Mouse (Mus musculus) splenic B cell, adult 2 months (primary cell): ENCODE results near the gene Bbs9.
A peak's percentile ranks its signal among the peaks of the same experiment; 100 is the strongest.

Source experiments
- DNase-seq: peaks from one replicate; pipeline ENCODE4 v3.0.0-alpha.2; 2011; ENCODE audit warnings: low read depth, low spot score
- H3K27me3 ChIP-seq: 2 replicates; pipeline ENCODE4 v1.6.1; 2012; ENCODE audit warnings: mild to moderate bottlenecking, low read length, moderate library complexity, mixed read lengths; ENCODE audit not compliant: control insufficient read depth, poor library complexity, insufficient read depth, severe bottlenecking
- H3K36me3 ChIP-seq: 2 replicates; pipeline ENCODE4 v1.6.1; 2012; ENCODE audit warnings: mild to moderate bottlenecking, low read length, moderate library complexity, mixed read lengths; ENCODE audit not compliant: control insufficient read depth, poor library complexity, insufficient read depth, severe bottlenecking

The Bbs9 gene

DNA sequence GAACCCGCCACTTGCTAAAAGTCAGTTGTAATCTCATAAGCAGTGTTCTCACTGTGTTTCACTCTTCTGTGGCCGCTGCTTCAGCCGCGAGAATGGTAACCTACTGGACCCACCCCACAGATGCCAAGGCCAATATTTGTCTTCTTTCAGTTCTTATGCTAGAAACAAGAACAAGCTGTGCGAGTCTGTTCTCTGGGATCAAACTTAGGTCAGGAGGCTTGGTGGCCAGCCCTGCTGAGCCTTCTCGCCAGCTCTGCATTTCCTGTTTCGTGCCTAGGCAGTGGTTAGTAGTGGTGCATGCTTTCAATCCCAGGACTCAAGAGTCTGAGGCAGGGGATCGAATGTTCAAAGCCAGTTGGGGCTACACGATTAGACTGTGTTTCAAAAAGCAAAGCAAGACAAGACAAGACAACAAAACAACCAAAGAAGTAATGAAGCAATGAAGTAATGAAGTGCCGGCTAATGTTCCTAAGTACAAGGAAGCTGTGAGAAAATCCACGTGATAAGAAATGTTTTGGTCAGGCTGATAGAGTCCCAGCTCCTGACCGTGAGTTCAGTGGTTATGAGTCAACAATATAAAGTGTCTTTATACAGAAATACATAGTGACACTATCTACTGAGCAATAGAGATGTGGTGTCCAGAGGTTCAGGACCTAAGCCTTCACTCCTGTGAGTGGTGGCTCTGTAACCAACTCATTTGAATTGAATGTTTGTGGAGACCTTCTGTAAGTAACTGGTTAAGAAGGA, 9.2 kb downstream of the Bbs9 start:
- DNase-seq = no peak
- no peaks in the 10 kb centered on the region for H3K36me3 ChIP-seq
- no peaks in the 10 kb centered on the region for H3K27me3 ChIP-seq

DNA sequence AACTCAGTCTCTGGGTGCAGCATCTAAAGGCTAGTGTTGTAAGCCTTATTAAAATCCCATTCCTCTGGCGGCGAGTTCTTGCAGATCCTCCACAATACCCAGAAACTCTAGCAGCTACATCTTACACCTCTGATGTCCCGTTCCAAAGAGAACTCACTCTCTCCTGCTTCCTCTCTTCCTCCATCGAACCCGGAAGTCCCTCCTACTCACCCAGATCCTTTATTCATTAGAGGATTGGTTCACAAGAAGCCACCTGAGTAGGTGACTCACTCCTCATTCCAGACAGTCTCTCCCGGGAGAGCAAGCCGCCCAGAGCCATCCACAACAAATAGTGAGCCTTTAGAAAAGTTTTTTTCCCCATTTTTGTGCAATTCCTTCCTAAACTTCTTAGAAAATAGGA, 10.7 kb downstream of the Bbs9 start:
- Histone ChIP-seq H3K36me3 (no peaks in the 10 kb centered on the region), H3K27me3 (no peaks in the 10 kb centered on the region)
- no peak for DNase-seq

DNA sequence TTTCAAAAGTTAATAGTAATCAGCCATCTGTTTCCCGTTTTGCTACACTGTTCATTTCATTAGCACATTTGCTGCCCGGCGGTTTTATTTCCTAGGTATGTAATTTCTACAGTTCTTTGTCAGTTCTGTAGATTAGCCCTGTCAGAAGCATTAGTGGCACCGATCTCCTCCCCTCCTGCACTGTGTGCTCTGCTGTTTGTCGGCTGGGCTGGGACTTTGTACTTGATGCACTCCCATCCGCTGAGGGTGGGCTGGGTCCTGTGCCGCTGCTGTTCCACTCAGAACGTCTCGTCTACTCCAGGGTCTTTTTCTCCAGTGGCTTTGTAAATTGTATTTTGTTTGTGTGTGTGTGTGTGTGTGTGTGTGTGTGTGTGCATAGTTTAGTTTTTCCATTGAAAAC, 13.4 kb downstream of the Bbs9 start:
- H3K36me3 ChIP-seq = no peaks in the 10 kb centered on the region
- no peak for DNase-seq
- H3K27me3 ChIP-seq = no peaks in the 10 kb centered on the region

DNA sequence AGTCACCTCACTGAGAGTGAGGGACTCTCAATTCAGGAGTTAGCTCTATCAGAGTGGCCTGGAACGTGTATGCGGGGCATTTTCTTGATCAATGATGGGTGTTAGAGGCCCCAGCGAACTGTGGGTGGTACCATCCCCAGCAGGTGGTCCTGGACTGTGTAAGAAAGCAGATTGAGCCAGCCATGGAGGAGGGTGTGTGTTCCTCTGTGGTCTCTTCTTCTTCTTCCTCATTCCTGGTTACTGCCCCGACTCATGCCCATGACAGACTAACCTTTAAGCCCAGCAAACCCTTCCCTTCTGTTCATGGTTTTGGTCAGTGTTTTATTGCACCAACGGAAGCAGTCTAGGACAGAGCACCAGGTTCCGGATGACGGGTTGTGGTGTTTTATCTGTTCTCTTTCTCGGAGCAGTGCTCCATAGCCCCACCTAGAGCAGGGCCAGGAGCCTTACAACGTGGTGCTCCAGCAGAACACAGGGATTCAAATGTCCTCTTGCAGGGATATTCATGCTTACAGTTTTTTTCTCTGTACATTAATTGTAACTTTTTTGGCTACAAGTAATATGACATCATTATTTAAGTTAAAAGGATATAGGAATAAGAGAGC, 18.8 kb downstream of the Bbs9 start:
- Histone ChIP-seq H3K27me3 (no peaks in the 10 kb centered on the region), H3K36me3 (no peaks in the 10 kb centered on the region)
- no peak for DNase-seq

DNA sequence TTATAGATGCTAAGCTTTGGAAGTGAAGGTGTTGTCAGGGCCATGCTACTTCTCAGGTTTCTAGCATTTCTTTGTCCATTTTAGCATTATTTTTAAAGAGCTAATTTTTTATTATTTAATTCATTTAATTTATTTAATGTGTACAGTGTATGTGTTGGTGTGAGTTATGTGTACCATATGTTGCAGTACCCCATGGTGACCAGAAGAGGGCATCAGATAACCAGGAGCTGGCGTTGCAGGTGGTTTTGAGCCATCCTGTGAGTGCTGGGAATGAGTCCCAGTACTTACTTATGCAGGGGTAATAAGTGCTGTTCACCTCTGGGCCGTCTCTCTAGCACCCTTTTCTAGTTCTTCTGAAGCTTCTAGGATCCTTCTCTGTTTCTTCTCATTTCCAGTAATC, 19.6 kb downstream of the Bbs9 start:
- no peaks in the 10 kb centered on the region for H3K36me3 ChIP-seq
- DNase-seq = no peak
- no peaks in the 10 kb centered on the region for H3K27me3 ChIP-seq

DNA sequence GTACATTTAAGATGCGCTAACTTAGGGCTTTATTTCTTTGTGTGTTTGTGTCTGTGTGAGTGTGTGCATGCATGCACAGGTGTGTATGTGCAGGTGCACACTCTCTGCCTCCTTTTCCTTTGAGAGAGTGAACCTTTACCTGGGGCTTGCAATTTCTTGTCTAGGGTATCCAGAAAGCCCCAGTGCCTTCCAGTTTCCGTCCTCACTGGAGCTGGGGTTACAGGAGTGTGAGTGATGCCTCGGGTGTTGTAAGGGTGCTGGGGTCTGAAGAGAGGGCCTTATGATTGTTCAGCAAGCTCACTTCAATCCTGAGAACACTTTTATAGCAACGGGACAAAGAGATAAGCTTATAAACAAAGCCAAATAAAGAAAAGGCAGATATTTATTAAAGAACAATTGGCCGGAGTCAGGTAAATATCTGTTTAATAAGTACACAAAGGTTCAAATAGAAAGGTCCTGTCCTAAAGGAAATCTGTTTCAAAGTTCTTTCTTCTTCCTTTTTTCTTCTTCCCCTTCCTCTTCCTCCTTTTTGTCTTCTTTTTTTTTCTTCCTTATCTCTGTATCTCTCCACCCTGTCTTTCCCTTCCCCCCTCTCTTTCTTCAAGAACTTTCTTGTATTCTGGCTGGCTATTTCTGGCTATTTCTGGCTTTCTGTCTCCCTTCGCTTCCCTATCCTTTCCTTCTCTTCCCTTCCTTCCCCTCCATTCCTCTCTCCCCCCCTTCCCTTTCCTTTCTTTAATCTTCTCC, 21.7 kb downstream of the Bbs9 start:
- Histone ChIP-seq H3K27me3 (no peaks in the 10 kb centered on the region), H3K36me3 (no peaks in the 10 kb centered on the region)
- DNase-seq = no peak

- Histone ChIP-seq H3K27me3 (no peaks in the 10 kb centered on the region), H3K36me3 (no peaks in the 10 kb centered on the region; the same call in 1 of the 2 replicates)
- no peak for DNase-seq
These were observed 27.5 kb downstream of the Bbs9 start for GRCm38 (mm10) chr9:22502972-22503371.

DNA sequence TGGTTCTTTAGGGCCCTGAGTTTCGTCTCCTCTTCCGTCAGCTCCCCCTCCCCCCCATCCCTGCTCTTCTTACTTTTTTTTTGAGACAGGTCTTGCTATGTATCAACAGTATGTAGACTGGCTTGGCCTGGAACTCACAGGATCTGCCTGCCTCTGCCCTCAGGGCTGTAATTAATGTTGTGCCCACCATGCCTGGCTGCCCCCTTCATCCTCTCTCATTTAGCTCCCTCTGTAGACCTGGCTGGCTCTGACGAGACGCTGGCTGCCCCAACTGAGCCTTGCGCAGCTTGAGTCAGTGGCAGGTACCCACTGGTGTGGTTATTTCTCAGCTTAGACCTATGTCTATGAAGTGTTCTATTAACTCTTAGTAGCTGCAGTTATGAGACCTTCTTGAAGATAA, 28.1 kb downstream of the Bbs9 start:
- DNase-seq = no peak
- no peaks in the 10 kb centered on the region; the same call in 1 of the 2 replicates for H3K36me3 ChIP-seq
- no peaks in the 10 kb centered on the region for H3K27me3 ChIP-seq

DNA sequence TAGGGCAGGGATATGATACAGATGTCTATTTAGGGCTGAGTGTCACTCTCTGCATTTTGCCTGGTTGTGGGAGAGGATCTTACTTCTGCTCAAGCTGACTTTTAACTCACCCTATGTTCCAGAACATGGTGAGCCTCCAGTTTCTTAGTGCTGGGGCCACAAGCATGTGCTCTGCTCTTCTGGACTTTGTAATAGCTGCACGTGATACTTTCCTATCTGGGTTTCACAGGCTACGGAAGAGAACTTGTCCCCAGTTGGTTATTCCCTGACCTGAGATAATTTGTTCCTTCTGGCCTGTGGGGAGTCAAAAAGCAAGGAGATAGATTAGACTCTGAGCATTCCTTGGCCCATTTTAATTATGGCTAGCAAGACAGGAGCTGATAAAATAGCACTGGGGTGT, 30.1 kb downstream of the Bbs9 start:
- H3K27me3 ChIP-seq = no peaks in the 10 kb centered on the region
- no peak for DNase-seq
- no peaks in the 10 kb centered on the region; the same call in 1 of the 2 replicates for H3K36me3 ChIP-seq

DNA sequence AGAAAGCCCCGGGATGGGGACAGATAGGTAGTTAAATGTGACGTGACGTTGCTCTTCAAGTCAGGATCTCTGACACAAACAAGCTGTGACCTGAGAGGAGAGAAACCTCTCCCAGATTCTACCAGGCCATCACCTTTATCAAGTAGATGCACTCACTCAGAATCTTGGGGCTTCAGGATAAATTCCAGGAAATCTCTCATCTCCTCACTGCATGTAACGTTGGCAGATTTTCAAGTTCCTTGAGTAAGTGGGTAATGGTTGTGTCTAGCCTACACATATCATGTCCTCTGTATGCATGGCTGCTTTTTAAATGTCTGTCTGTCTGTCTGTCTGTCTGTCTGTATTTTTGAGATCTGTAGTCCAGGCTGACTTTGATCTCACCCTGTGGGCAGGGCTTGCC, 39.6 kb downstream of the Bbs9 start:
- Histone ChIP-seq H3K27me3 (no peaks in the 10 kb centered on the region), H3K36me3 (no peaks in the 10 kb centered on the region)
- DNase-seq = no peak

DNA sequence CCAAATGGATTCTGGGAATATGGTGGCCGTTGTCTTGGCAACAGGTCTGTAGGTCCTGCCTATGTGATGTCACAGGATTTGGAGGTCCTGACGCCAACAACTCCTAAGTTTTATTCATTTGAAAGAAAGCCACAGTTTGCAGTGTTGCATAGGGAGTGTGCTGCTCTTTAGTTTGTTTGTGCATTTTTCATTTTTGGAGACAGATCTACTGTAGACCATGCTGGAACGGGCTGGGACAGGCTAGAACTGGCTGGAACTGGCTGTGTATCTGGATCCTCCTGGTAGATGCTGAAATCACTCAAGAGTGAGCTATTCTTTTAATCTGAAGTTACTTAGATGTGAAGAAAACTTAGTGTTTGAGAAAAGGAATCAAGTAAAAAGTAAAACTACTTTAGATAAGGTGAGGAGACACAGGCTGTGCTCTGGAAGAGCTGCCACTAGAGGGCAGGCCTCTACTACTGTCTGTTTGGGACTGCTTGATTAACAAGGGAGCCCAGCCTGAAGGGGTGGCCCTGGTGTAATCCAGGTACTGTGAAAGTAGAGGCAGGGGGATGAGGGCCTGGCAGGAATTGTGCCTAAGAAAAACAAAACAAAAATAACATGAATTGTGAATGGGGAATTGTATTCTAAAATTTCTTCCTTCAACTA, 43.0 kb downstream of the Bbs9 start:
- DNase-seq = peak; percentile 63
- no peaks in the 10 kb centered on the region for H3K36me3 ChIP-seq

DNA sequence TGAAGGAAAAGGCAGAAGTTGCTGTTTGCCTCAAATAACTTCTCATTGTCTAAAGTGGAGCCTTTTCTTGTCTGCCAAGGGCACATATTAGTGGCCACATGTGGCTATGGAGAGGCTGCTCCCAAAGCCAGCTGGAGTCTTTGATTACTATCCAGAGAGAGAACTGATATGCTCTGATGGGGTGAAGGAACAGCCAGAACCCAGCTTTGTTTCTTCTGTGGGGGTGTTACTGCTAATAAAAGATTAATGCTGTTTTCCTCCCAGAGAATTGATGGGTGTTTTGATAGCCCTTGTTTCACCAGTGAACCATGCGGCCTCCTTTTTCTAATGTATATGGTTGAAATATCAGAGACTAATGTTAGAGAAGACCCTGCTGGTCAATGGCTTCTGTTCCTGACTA, 47.9 kb downstream of the Bbs9 start:
- DNase-seq = no peak
- H3K27me3 ChIP-seq = no peaks in the 10 kb centered on the region
- no peaks in the 10 kb centered on the region for H3K36me3 ChIP-seq

More for the DNA sequence above, 43.0 kb downstream of the Bbs9 start:
- no peaks in the 10 kb centered on the region for H3K27me3 ChIP-seq

DNA sequence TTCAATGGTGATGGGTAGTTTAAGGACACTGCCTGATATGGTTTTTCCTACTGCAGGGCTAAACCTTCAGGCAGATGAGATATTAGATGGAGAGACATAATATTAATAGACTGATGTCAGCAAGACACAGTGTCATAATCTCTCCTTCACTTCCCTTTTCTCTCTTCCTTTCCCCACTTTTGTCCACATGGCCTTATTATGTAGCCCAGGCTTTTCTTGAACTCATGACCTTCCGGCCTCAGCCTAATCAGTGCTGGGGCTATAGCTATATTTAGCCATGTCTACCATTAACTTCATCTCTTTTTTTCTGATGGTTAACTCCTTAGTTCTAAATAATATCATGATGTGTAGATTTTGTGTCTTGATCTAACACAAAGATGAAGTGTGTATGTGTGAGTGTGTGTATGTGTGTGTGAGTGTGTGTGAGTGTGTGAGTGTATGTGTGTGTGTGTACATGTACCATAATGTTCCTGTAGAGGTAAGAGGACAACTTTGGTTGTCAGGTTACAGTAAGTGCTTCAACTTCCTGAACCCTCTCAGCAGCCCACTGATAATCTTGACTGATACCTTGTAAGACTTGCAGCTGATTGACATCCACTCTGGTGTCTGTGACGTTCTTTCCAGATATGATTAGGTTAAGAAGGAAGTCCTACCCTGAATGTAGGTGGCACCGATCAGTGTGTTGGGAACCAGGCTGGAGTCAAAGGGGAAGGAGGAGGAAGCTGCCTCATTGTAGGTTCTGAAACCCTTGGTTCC, 55.4 kb downstream of the Bbs9 start:
- Histone ChIP-seq H3K36me3 (no peaks in the 10 kb centered on the region), H3K27me3 (no peaks in the 10 kb centered on the region)
- no peak for DNase-seq

DNA sequence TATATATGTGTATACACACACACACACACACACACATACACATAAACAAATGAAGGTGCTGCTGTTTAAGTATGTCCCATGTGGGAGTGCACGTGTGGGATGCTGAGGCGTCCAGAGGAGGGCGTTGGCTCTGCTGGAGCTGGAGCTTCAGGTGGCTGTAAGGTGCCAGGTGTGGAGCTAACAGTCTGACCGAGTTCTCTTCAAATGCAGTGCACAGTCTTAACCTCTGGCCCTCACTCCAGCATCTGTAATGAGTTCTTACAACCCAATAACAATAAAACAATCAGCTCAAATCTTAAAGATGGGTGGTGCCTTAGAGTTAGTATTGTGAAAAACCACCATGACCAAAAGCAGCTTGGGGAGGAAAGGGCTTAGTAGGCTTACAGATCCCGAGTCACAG, 56.6 kb downstream of the Bbs9 start:
- DNase-seq = no peak
- Histone ChIP-seq H3K27me3 (no peaks in the 10 kb centered on the region), H3K36me3 (no peaks in the 10 kb centered on the region)
